Mouse (Mus musculus): ENCODE results near the gene Tsc1. TPM values are rescaled to one million over a fixed set of nuclear protein-coding genes. Genes with fewer than 3 reads are reported as not detected.

Tsc1 gene
- 4.4 TPM for polyA plus RNA-seq (2014; fragmentation: Illumina TruSeq; extraction: RNeasy Lipid Tissue Mini Kit (QIAGEN cat#74804); ENCODE audit: insufficient read depth, low read depth, low replicate concordance)

DNA sequence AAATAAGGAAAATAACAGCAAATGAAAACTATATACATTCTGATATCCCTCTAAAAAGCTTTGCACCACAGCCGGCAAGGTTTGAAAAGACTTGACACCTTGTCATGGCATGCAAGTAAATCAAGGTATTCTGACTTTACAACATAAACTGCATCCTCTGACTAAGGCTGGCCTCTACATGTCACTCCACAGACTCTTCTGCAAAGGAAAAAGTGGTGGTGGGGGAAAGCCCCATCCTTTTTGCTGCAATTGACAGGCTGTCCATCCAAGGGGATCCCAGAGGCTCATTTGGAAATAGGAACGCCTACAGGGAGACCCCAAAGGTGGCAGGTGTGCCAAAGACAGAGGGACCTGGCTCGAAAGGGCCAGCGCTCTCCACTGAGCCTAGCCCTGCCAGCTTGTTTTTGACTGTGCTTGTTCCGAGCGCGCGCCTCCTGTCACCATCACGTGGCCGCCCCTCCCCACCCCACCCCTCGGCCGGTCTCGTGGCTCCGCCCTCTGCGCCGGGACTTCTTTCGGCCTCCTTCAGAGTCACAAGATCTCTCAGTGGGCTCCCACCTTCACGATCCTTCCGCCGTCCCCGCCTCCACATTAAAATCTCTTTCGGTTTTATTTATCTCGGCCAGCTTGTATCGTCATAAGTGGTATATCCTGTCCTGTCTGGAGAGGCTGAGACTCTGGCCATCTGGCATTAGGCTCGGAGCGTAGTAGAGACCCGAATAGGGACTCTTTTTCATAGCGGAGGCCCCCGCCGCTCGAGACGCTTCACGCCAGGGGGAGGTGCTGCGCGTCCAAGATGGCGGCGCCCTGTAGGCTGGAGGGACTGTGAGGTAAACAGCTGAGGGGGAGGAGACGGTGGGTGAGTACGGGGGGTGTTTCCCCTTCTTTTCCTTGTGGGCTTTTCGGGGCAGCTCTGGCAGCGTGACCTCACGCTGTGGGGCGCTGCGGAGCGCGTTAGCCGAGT, at the start of gene Tsc1:
Gene Tsc1, plus strand, starts transcription at position 768 of the 964 bp plus-strand sequence.

DNA sequence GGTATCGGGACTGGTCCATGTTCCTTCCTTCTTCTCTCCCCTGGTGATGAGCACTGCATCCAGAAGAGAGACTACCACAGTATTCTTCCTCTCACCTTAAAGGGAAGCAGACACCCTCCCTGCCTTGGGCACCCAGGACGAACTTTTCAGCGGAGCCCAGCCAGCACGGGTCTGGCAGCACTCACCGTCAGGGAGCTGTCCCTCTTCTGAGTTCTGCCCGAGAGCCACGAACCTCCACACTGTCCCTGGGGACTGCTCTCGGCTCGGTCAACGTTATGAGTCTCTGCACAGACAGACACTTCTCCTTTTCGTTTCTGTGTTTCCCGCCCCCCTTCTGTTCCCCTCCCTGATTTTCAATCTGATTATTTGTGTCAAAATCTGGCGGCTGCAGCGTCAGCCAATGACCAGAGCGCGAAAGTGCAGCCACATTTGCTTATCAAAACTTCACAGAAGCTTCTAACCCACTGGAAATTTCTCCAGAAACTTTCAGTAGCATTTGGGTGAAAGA, 19.3 kb upstream of the Tsc1 start, which contains the start of gene Gfi1b:
Gene Gfi1b, minus strand, starts transcription at position 319 of the 508 bp plus-strand sequence.

DNA sequence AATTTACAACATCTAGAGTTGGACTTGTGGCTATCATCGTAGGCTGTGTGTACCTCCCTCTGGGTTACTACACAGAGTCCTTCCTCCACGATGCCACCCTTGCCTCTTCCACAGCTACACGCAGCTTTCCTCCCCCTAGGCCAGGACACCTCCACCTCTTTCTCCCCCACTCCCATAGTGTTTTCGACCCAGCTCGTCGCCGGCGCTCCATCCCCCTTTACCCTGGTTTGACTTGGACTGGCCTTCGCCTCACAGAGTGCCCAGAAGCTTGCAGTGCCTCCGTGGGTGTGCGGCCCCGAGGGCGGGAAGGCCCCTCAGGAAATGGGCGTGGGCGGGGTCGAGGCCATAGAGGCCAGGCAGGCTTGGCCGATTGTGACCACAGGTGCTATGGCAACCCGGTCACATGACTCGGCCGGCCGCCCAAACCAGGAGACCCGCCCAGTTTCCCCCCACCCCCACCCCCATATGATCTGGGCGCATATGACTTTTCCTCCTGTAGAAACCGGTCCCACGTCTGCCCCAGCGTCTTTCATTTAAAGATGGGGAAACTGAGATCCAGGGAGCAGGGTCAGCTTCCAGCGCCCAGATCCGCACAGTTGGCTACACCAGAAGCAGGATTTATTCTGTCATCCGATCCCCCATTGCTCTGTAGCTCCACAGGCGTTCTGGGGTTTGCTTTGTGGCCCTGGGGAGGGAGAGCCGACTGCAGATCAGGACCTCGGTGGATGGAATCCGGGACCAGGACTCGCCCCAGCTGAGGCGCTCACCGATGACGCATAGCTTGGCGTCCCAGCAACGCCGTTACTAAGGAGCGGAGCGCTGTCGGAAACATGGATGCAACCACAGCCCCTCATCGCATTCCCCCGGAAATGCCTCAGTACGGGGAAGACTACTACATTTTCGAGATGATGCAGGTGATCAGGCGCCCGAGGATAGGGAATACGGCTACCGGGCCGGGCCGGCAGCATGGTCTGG, 58.6 kb downstream of the Tsc1 start, which contains the start of the genes Spaca9 and Ak8:
Gene Spaca9, minus strand, starts transcription at position 367 of the 975 bp plus-strand sequence.
Gene Ak8, plus strand, starts transcription at position 804 of the 975 bp plus-strand sequence.

Other genes starting within 250 kb of the Tsc1 start
- gene Ppp1r26, start 194.4 kb upstream of the Tsc1 start, polyA plus RNA-seq (2014; fragmentation: Illumina TruSeq; extraction: RNeasy Lipid Tissue Mini Kit (QIAGEN cat#74804); ENCODE audit: insufficient read depth, low read depth, low replicate concordance), result 2.1 TPM
- 35.3 TPM for gene 1700007K13Rik, start 174.9 kb upstream of the Tsc1 start, polyA plus RNA-seq (2014; fragmentation: Illumina TruSeq; extraction: RNeasy Lipid Tissue Mini Kit (QIAGEN cat#74804); ENCODE audit: insufficient read depth, low read depth, low replicate concordance)
- gene Mrps2, start 173.2 kb upstream of the Tsc1 start, polyA plus RNA-seq (2014; fragmentation: Illumina TruSeq; extraction: RNeasy Lipid Tissue Mini Kit (QIAGEN cat#74804); ENCODE audit: insufficient read depth, low read depth, low replicate concordance), result 11.3 TPM
- 1.2 TPM for gene Gbgt1, start 144.3 kb upstream of the Tsc1 start, polyA plus RNA-seq (2014; fragmentation: Illumina TruSeq; extraction: RNeasy Lipid Tissue Mini Kit (QIAGEN cat#74804); ENCODE audit: insufficient read depth, low read depth, low replicate concordance)
- not detected for gene Gm10134, start 135.1 kb upstream of the Tsc1 start, polyA plus RNA-seq (2014; fragmentation: Illumina TruSeq; extraction: RNeasy Lipid Tissue Mini Kit (QIAGEN cat#74804); ENCODE audit: insufficient read depth, low read depth, low replicate concordance)
- 14.7 TPM for gene Ralgds, start 128.1 kb upstream of the Tsc1 start, polyA plus RNA-seq (2014; fragmentation: Illumina TruSeq; extraction: RNeasy Lipid Tissue Mini Kit (QIAGEN cat#74804); ENCODE audit: insufficient read depth, low read depth, low replicate concordance)
- gene Cel, start 77.8 kb upstream of the Tsc1 start, polyA plus RNA-seq (2014; fragmentation: Illumina TruSeq; extraction: RNeasy Lipid Tissue Mini Kit (QIAGEN cat#74804); ENCODE audit: insufficient read depth, low read depth, low replicate concordance), result not detected
- 13.6 TPM for gene Gtf3c5, start 57.5 kb upstream of the Tsc1 start, polyA plus RNA-seq (2014; fragmentation: Illumina TruSeq; extraction: RNeasy Lipid Tissue Mini Kit (QIAGEN cat#74804); ENCODE audit: insufficient read depth, low read depth, low replicate concordance)
- gene Gfi1b, start 19.2 kb upstream of the Tsc1 start, polyA plus RNA-seq (2014; fragmentation: Illumina TruSeq; extraction: RNeasy Lipid Tissue Mini Kit (QIAGEN cat#74804); ENCODE audit: insufficient read depth, low read depth, low replicate concordance), result 0.18 TPM
- gene Spaca9, start 58.5 kb downstream of the Tsc1 start, polyA plus RNA-seq (2014; fragmentation: Illumina TruSeq; extraction: RNeasy Lipid Tissue Mini Kit (QIAGEN cat#74804); ENCODE audit: insufficient read depth, low read depth, low replicate concordance), result 21.6 TPM
- 5.4 TPM for gene Ak8, start 58.9 kb downstream of the Tsc1 start, polyA plus RNA-seq (2014; fragmentation: Illumina TruSeq; extraction: RNeasy Lipid Tissue Mini Kit (QIAGEN cat#74804); ENCODE audit: insufficient read depth, low read depth, low replicate concordance)
- gene Gtf3c4, start 199.1 kb downstream of the Tsc1 start, polyA plus RNA-seq (2014; fragmentation: Illumina TruSeq; extraction: RNeasy Lipid Tissue Mini Kit (QIAGEN cat#74804); ENCODE audit: insufficient read depth, low read depth, low replicate concordance), result 4.9 TPM
- gene Ddx31, start 199.2 kb downstream of the Tsc1 start, polyA plus RNA-seq (2014; fragmentation: Illumina TruSeq; extraction: RNeasy Lipid Tissue Mini Kit (QIAGEN cat#74804); ENCODE audit: insufficient read depth, low read depth, low replicate concordance), result 4.0 TPM

Data from lung, adult 10 weeks (tissue).